Mouse (Mus musculus) urinary bladder, postnatal 4 days (tissue): Measurements from ENCODE around the gene Acap3.

Source experiments
- DNase-seq, 2 experiments: peaks; one replicate each; pipeline ENCODE4 v3.0.0; 2021 to 2022; ENCODE audit warnings: low spot score in 2 of 2

The Acap3 gene

GRCm38 (mm10) chr4:155891551-155892001, at the start of gene Acap3, which contains the start of gene Pusl1:
Gene Acap3 (plus strand): TSS chr4:155891822.
Gene Pusl1 (minus strand): TSS chr4:155891781.
- DNase-seq: peak; percentile 95 to 97

- DNase-seq: no peak
Measured at GRCm38 (mm10) chr4:155843231-155843630, 48.4 kb upstream of the Acap3 start.

DNA sequence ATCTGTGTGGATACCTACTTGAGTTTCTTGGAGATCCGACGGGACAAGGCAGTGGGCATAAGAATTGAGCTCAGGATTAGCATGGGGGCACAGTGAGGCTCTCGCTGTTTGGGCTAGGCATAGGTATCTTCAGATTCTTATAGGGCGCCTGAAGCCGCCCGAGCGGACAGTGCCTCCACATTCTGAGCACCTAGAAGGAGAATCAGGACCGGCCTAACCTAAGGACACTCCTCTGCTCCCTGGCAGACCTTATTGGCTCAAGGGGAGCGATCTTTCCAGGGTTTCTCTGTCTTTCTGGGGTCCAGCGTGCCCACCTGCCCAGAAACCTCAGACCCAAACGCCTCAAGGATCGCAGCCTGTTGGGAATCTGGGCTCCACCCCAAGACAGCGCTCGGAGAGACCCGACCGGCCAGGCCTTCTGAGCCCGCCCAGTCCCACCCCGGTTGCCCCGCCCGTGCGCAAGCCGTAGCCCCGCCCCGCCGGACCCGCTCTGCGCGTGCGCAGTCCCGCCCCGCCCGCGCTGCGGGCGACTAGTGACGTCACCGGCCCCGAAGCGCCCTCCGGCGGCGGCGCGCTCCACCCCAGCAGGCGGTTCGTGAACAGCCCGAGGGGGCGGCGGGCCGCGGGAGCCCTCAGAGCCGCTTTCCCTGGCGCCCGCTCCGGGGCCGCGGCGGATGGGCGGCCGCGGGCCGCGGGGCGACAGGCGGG, 44.6 kb upstream of the Acap3 start, which contains the start of gene Dvl1:
Gene Dvl1 (plus strand): TSS at position 532 of the 708 bp plus-strand sequence.
- peak; percentile 96 for DNase-seq

DNA sequence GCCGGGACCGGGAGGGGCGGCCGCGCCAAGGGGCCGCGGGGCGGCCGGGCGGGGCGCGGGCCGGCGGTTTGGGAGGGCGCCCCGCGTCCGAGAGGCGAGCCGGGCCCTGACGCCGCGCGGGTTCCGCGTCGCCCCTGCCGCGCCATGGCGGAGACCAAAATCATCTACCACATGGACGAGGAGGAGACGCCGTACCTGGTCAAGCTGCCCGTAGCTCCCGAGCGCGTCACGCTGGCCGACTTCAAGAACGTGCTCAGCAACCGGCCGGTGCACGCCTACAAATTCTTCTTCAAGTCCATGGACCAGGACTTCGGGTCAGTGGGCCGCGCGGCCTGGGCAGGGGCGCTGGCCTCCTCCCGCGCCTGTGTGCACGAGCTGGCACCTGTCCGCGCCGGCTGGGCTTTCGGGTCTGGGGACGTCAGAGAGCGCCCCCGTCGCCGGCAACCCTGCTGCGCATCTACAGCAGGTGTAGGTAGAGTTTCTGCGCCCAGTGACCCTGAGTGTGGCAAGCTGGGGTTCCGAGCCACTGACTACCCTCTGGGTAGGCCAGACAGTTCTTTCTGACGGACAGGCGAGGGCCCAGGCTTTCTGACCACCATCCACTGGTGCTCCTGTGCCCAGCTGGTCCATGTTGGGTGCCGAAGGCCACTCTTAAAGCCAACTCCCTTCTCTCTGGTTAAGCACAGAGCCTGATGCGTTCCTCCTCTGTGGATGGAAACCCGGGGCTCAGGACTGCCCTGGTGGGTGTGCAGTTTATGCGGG, 43.9 kb upstream of the Acap3 start:
- peak in 1 of 2 experiments; percentile 42 for DNase-seq

DNA sequence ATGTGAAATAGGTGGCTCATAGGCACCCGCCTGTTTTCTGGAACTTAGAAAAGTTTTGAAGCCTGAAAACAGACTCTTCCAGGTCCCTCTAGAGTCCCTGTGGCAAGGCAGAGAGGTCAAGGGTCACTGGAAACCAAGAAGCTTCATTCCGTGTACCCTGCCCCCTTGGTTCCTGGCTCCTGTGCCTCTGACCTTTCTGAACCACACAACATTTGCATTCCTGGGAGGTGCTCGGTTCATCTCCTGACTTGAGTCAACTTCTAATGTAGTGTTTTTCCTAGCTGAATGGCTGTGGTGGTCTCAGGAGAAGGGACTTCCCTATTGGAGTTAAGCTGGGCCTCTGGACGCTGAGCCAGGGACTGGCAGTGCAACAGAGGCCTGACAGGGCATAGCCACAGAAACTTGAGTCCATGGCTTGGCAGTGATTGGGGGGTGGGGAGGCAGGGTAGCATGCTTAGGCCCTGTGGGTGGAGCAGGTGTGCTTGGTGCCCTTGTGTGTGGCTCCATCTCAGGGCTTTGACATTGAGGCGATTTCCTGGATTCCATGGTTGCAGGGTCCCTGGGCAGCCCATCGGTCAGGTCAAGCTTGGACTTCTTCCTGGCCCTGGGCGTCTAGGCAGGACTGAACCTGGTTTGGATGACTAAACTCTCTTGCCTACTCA, 43.1 kb upstream of the Acap3 start:
- DNase-seq: no peak

DNA sequence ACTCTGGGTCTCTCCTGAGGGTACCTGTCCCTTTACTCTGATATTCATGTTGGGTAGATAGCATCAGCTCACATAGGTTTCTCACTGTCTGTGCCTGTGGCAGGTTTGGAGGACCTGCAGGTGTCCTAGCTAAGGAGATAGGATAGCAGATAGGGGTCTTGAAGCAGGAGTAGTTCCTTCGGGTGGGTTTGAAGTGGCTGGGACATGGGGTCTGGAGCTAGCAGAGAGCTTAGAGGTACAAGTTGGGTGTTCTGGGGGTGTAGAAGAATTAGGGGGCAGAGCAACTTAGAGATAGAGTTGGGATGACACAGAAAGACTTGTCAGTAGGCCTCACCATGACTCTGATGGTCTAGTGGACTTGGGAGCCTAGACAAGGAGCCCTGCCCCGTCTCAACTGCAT, 42.2 kb upstream of the Acap3 start:
- DNase-seq: no peak

GRCm38 (mm10) chr4:155849792-155850451, 41.7 kb upstream of the Acap3 start:
- DNase-seq: no peak

DNA sequence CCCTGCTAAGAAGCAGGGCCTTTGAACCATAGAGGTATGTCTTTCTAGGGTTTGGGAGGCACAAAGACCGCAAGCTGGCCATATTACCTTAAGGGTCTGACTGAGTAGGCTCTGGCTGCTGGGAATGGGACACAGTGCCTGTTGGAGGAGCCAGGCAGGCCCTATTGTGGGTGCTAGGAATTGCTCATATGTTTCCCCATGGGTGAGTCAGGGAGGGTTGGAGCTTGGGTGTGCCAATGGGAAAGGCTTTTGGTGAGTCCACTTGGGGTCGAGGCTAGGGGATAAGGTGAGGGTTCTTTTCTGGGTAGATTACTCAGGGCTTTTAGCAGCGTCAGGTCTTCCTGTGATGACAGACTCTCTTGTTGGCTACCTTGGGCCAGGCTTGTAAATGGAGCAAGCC, 40.3 kb upstream of the Acap3 start:
- DNase-seq: no peak

- DNase-seq: no peak
Measured at GRCm38 (mm10) chr4:155851951-155852411, 39.6 kb upstream of the Acap3 start.

GRCm38 (mm10) chr4:155853421-155853820, 38.2 kb upstream of the Acap3 start:
- no peak for DNase-seq

DNA sequence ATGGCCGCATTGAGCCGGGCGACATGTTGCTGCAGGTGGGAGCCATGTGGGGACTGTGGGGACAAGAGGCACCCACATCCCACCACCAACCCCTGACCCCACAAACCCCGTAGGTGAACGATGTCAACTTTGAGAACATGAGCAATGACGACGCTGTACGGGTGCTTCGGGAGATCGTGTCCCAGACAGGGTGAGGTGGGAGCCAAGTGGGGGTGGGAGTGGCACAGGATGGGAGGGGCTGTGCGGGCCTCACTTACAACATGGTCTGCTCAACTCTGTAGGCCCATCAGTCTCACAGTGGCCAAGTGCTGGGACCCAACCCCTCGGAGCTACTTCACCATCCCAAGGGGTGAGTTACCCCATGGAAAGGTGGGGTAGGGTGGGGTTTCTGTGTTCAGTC, 36.6 kb upstream of the Acap3 start:
- no peak for DNase-seq

DNA sequence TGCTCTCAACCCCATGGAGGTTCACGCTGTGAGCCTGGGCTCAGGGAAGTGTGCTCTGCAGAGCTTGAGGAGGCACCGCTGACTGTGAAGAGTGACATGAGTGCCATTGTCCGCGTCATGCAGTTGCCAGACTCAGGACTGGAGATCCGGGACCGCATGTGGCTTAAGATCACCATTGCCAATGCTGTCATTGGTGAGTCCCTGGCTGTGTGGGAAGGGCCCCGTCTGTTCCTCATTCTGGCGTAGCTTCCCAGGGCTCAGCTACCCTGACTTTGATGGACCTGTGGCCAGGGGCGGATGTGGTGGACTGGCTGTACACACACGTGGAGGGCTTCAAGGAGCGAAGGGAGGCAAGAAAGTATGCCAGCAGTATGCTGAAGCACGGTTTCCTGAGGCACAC, 35.6 kb upstream of the Acap3 start:
- no peak for DNase-seq

DNA sequence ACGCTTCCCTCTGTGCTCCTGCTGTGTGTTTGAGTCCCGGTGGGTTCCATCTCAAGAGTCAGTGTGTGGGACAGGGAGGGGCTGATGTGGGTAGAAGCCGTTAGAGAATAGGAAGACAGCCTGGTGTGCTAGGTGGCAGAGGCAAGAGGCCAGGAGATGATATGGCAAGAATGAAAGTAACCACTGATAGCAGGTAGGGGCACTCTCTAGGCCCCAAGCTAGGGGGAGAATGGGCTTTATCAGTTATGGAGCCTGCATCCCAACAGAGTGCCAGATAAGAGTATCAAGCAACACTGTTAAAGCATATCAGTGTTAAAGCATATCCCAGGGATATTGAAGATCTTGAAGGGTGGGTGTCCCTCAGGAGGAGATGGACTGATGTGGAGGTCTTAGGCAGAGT, 34.7 kb upstream of the Acap3 start:
- no peak for DNase-seq

- peak in 1 of 2 experiments; percentile 59 for DNase-seq
Measured at GRCm38 (mm10) chr4:155859318-155859717, 32.3 kb upstream of the Acap3 start.

DNA sequence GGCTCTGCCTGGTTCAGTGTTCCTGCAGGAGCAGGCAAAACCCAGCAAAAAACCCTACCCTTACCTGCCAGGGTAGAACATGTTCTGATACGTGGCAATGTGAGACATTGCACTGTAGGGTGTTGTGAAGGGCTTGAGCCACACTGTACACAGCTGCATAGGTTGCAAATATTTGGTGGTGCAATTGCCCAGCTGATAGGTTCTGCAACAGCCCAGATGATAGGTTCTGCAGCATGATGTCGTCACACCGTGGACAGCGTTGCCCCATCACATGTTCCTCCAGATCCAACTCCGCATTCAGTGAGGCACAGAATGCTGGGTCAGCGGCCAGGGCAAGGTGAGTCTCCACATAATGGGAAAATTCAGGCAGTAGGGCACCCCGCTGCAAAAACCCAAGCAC, 29.8 kb upstream of the Acap3 start:
- no peak for DNase-seq

- DNase-seq: no peak
Measured at GRCm38 (mm10) chr4:155863001-155863400, 28.6 kb upstream of the Acap3 start, which contains the start of gene Tas1r3. Gene Tas1r3 (minus strand): TSS chr4:155863362.

- no peak for DNase-seq
Measured at GRCm38 (mm10) chr4:155868614-155869298, 22.9 kb upstream of the Acap3 start.

- peak; percentile 95 to 98 for DNase-seq
Measured at GRCm38 (mm10) chr4:155869317-155870033, 22.1 kb upstream of the Acap3 start, which contains the start of the genes Cptp and Ints11. Gene Cptp (minus strand): TSS chr4:155869440. Gene Ints11 (plus strand): TSS chr4:155869546.

GRCm38 (mm10) chr4:155871404-155871803, 20.2 kb upstream of the Acap3 start:
- DNase-seq: no peak

GRCm38 (mm10) chr4:155883587-155883986, 8.0 kb upstream of the Acap3 start:
- no peak for DNase-seq
